Mouse (Mus musculus): ENCODE results near the gene Atp6v0a1.

DNA sequence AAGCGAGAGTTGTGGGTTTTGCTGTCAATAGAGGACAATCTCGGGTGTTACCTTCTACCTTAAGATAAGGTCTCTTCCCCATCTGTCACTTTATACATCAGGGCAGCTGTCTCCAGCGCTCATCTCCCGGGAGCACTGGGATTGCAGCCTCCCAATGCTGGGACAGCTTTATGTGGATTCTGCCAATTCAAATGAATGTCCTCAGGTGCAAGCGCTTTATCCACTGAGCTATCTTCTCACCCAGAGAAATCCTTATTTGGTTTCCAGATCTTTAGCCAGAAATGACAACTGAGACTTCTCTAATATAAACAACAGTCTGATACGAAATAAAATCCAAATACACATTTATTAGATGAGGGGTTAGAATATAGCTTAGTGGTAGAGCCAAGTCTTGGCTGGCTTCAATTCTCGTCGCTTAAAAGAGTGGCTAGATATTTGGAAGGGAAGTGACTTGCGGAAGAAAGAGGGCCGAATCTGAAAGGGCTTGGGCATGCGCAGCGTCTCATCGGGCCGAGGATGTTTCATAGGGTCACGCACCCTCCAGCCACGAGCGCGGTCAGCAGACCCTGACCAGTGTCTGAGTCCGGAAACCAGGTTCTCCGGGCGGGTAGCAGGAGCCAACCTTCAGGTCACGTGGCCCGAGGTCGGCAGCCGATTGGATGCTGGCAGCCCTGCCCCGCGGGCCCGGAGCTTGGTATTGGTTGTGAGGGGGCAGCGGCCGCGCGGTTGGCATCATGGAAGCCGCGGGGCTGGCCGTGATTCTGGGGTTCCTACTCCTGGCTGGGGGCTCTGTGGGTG is 60.3 kb downstream of the Atp6v0a1 start, which contains the start of gene Naglu:
- peak; percentile 66 for TF ChIP-seq POLR2A (IDR thresholded peaks at IDR 0.05; ENCODE audit: control insufficient read depth, extremely low read depth, insufficient read depth, low read length, poor library complexity)
- TF ChIP-seq CTCF (IDR thresholded peaks at IDR 0.05; ENCODE audit: borderline replicate concordance, control insufficient read depth, extremely low read depth, insufficient read depth, low read length, poor library complexity): peak; percentile 45; the same call in 1 of the 2 replicates
